Mouse (Mus musculus) 416B (cell line): Measurements from ENCODE around the gene Med12l.

Experiments
- DNase-seq: peaks from one replicate; pipeline ENCODE4 v3.0.0; 2011; ENCODE audit warnings: low read depth

Gene Med12l

GRCm38 (mm10) chr3:59191674-59192073 lies 186.0 kb downstream of the Med12l start:
- DNase-seq: no peak

DNA sequence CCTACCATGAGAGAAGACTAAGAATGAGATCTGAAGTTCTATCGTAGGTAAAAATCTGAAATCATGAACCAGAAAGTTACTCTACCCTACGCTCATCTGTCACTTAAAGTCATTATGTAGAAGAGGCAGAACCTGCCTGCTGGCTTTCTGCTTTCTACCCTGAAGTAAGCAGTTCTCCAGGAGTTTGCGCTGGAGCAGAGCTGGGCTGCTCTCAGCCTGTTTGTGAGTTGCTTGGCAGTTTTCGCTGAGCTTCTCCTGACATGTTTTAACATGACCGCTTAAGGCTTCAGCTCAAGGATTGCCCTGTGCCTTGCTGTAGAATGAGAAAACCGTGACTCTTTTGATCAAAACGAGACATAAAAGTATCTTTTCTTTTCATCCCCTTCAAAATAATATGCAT lies 188.5 kb downstream of the Med12l start:
- no peak for DNase-seq

- DNase-seq: no peak
These were observed 189.3 kb downstream of the Med12l start, which contains the start of gene Gpr87 for GRCm38 (mm10) chr3:59194938-59195337. TSS of gene Gpr87 (minus strand) at chr3:59195104.

DNA sequence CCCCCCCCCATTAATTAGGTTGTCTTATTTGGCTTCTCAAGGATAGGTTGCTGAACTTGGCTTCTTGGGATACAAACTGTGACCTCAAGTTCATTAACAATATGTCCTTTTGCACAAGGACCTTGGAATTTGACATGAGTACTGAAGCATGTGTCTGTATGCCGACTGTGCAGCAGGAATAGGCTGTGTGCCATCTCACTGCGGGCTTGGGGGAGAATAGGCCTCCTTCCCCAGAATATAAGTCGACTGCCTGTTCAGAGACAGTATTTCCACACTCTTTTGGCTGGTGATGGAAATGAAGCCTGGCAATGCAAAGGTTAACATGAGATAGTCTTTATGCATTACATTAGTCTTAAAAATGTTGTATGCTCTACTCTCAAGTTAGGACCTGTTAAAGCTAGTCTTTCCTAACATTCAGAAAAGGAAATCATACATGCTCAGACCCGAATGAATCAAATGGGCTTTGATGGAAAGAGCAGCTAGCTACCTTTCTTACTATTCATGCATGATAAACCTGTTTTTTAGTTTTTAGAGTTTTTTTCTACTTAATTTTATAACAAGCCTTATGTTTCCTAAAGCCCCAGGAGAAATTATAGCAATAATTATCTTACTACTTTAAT lies 191.8 kb downstream of the Med12l start:
- DNase-seq: no peak

- DNase-seq: no peak
These were observed 198.3 kb downstream of the Med12l start for GRCm38 (mm10) chr3:59203802-59204520.

- DNase-seq: peak; percentile 38
These were observed 199.3 kb downstream of the Med12l start for GRCm38 (mm10) chr3:59204719-59205503.

GRCm38 (mm10) chr3:59205941-59206340 lies 200.3 kb downstream of the Med12l start:
- DNase-seq: peak; percentile 71

DNA sequence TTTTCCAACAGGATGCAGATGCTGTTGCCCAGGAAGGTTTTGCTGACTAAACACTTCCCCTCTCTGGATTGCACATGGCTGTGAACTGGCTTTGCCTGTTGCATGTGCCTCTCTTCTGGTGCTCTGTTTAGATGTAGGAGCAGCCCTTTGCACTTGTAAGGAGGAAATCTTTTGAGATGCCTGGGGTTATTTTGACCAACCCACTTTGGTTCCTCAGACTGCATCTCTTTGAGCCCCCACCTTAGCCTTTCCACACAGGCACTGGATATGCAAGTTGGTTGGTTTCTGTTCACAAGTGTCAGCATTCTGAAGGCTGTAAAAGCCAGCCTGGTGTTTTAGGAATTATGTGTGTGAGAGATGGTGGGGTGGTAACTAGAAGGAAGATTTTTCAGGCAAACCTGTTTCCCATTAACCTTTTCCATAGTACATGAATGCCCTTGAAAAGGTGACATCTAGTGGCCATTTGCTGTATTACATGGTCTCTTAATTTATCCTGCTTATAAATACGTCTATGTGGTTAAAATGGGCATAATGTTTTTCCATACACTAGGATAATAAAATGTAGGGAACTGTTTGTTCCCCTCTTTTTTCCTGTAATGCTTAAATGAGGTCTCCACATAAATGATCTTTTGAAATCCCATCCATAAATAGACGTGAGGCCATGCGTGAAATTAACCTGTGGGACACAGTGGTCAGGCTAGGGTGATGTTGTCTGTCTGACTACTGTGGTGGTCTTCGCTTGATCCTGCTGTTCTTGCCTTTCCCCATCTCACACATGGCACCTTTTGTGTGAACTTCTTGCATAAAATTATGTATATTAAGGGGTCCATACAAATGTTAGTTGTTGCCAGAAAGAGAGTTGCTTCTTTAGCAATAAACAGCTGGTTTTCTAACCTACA lies 203.3 kb downstream of the Med12l start:
- DNase-seq: peak; percentile 80

- no peak for DNase-seq
These were observed 204.5 kb downstream of the Med12l start for GRCm38 (mm10) chr3:59210089-59210488.

DNA sequence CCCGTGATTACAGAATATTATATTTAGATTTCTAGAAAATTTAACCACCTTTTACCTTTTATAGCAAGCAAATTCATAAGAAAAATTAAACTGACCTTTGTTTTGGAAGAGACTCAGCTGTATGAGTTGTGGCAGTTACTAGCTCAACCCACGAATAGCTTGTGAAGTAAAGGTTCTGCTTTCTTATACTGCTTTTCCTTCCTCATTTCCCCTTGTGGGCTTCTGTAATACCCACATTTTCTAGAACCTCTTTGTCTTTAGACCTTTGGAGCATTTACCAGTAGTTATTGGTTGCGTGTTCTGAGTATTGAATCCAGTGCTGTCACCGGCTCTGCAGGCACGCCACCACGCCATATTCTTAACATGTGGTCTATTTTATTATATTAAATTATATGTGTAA lies 205.1 kb downstream of the Med12l start, which contains the start of gene P2ry13:
Gene P2ry13, minus strand, starts transcription at position 156 of the 400 bp plus-strand sequence.
- peak; percentile 64 for DNase-seq

DNA sequence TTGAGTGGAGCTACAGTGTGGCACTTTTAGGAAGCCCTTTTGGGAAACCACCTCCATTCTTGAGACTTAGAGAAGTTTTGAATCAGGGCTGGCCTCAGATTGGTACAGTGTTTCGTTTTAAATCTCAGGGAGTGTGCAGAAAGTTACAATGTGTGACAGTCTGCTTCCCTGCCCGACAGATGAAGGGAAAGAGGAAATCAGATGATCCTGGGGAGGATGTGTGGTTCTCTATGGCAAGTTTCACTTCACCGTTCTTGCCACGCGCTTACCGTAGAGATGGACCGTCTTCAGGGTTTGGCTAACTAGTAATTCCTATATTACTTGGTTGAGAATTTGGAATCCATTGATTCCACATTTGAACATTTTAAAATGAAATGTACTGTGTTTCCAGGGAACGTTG lies 206.2 kb downstream of the Med12l start:
- DNase-seq: no peak

- peak; percentile 63 for DNase-seq
These were observed 206.8 kb downstream of the Med12l start for GRCm38 (mm10) chr3:59212404-59212803.

DNA sequence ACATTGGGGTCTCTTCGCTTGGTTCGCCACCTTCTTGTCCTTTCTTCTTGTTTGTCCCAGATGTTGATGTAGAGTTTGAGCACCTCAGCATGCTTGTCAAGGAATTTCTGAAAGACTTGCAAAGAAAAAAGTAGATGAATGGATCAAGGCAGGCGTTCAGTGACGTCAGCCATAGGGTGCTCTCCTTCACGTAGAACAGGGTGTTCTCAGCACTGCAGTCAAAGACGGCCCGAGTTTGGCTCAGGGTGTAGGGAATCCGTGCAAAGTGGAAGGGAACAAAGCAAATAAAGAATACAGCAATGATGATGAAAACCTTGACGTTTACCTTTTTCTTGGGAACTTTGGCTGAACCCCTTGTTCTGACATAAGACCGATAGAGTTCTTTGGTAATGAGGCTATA lies 211.6 kb downstream of the Med12l start:
- no peak for DNase-seq

- peak; percentile 40 for DNase-seq
These were observed 213.7 kb downstream of the Med12l start for GRCm38 (mm10) chr3:59219326-59219725.

DNA sequence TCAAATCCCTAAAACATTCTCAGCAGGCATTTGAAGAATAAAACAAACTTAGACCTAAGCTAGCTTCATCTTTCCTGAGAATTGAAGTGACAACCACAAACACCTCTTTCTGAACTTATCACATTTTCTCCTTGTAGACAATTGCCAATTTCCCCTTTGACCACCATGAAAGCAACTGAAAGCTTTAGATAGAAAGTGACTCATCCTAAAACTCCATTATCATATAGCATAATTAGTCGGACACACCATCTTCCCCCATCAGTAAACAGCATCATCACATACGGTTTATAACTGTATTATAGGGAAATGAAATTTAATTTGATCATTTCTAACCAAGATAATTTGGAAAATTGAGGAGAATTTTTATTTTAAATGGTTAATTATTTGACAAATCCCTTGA lies 216.7 kb downstream of the Med12l start:
- peak; percentile 39 for DNase-seq

- DNase-seq: no peak
These were observed 219.8 kb downstream of the Med12l start for GRCm38 (mm10) chr3:59225411-59225810.

- no peak for DNase-seq
These were observed 222.1 kb downstream of the Med12l start for GRCm38 (mm10) chr3:59227696-59228095.

DNA sequence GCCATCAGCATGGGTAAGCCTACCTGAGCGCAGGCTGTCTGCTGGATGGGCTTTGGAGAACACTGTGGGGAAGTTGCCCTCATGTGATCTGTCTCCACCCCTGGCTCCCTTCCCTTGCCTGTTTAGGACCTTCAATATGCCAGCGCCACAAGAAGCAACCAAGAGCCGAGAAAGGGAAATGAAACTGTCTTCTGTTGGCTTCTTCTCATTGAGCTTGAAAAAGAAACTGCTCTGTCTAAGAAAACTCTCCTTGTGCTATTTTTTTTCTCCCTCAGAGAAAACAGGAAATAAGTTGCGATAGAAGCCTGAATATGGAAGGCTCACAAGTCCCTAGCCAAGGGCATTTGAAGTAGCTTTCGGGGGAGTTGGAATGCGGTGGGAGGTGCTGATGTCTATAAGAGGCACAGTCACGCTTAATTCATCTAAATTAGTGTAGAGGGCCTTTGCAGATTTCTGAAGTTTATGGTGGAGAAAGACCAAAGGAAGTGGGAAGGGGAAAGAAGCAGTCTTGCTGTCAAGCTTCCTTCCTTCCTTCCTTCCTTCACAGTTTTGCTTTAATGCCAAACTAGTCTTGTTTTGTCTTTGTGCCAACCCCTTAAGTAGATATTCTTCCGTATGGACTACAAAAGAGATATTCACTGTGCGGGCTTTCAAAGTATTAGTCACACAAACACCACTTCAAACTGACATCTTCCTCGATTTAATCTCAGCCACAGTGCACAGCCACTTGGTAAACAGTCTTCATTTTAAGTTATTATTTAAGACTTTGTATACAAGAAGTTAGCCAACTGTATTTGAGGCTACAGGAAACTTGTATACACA lies 223.3 kb downstream of the Med12l start:
- DNase-seq: no peak

- no peak for DNase-seq
These were observed 225.3 kb downstream of the Med12l start for GRCm38 (mm10) chr3:59230912-59231311.

DNA sequence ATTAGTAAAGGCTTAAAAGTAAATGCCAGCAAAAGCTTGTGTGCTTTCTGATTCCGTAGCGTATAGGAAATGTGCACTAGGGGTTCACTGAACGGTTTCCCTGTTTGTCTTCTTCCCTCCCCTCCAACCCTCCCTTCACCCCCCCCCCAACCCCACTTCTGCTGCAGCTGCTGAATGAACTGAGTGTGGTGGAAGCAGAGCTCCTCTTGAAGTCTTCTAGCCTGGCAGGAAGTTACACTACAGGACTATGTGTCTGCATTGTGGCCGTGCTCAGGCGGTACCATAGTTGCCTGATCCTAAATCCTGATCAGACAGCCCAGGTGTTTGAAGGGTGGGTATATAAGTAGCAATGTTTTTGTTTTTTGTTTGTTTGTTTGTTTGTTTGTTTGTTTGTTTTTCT lies 229.3 kb downstream of the Med12l start:
- DNase-seq: no peak

GRCm38 (mm10) chr3:59243384-59243783 lies 237.8 kb downstream of the Med12l start:
- DNase-seq: no peak
